Mouse (Mus musculus): ENCODE data around the gene Mpdu1. TPM values are rescaled to one million over a fixed set of nuclear protein-coding genes. Genes with fewer than 3 reads are reported as not detected.
"Not testable (repeated sequence)": the region's sequence is repeated elsewhere in the genome, so short reads cannot be mapped to it uniquely, and the experiment has no call there.

Mpdu1 gene
- 32.9 to 56.3 TPM (median 49.2 TPM) in 3 replicates for total RNA-seq (2017)

GRCm38 (mm10) chr11:69662213-69662966, at the start of gene Mpdu1:
Mpdu1 (minus strand) TSS chr11:69662642.
- ATAC-seq (replicated peaks; ENCODE audit: insufficient number of reproducible peaks, low FRiP score, low TSS enrichment, poor library complexity, severe bottlenecking) = peak; percentile 67

- ATAC-seq (replicated peaks; ENCODE audit: insufficient number of reproducible peaks, low FRiP score, low TSS enrichment, poor library complexity, severe bottlenecking) = no peak
These were observed 48.6 kb upstream of the Mpdu1 start for GRCm38 (mm10) chr11:69711082-69711481.

- no peak for ATAC-seq (replicated peaks; ENCODE audit: insufficient number of reproducible peaks, low FRiP score, low TSS enrichment, poor library complexity, severe bottlenecking)
These were observed 48.0 kb upstream of the Mpdu1 start for GRCm38 (mm10) chr11:69710470-69710869.

- no peak for ATAC-seq (replicated peaks; ENCODE audit: insufficient number of reproducible peaks, low FRiP score, low TSS enrichment, poor library complexity, severe bottlenecking)
These were observed 47.4 kb upstream of the Mpdu1 start for GRCm38 (mm10) chr11:69709554-69710446.

GRCm38 (mm10) chr11:69708614-69709265, 46.3 kb upstream of the Mpdu1 start:
- ATAC-seq (replicated peaks; ENCODE audit: insufficient number of reproducible peaks, low FRiP score, low TSS enrichment, poor library complexity, severe bottlenecking) = no peak

- ATAC-seq (replicated peaks; ENCODE audit: insufficient number of reproducible peaks, low FRiP score, low TSS enrichment, poor library complexity, severe bottlenecking) = no peak
These were observed 45.5 kb upstream of the Mpdu1 start for GRCm38 (mm10) chr11:69707873-69708381.

- ATAC-seq (replicated peaks; ENCODE audit: insufficient number of reproducible peaks, low FRiP score, low TSS enrichment, poor library complexity, severe bottlenecking) = no peak
These were observed 45.0 kb upstream of the Mpdu1 start for GRCm38 (mm10) chr11:69707480-69707847.

- no peak for ATAC-seq (replicated peaks; ENCODE audit: insufficient number of reproducible peaks, low FRiP score, low TSS enrichment, poor library complexity, severe bottlenecking)
These were observed 44.5 kb upstream of the Mpdu1 start for GRCm38 (mm10) chr11:69706775-69707479.

- no peak for ATAC-seq (replicated peaks; ENCODE audit: insufficient number of reproducible peaks, low FRiP score, low TSS enrichment, poor library complexity, severe bottlenecking)
These were observed 42.2 kb upstream of the Mpdu1 start for GRCm38 (mm10) chr11:69704613-69705010.

GRCm38 (mm10) chr11:69703814-69704612, 41.6 kb upstream of the Mpdu1 start:
- no peak for ATAC-seq (replicated peaks; ENCODE audit: insufficient number of reproducible peaks, low FRiP score, low TSS enrichment, poor library complexity, severe bottlenecking)

GRCm38 (mm10) chr11:69703381-69703780, 40.9 kb upstream of the Mpdu1 start:
- not testable (repeated sequence) for ATAC-seq (replicated peaks; ENCODE audit: insufficient number of reproducible peaks, low FRiP score, low TSS enrichment, poor library complexity, severe bottlenecking)

GRCm38 (mm10) chr11:69702886-69703285, 40.4 kb upstream of the Mpdu1 start:
- not testable (repeated sequence) for ATAC-seq (replicated peaks; ENCODE audit: insufficient number of reproducible peaks, low FRiP score, low TSS enrichment, poor library complexity, severe bottlenecking)

- no peak for ATAC-seq (replicated peaks; ENCODE audit: insufficient number of reproducible peaks, low FRiP score, low TSS enrichment, poor library complexity, severe bottlenecking)
These were observed 37.2 kb upstream of the Mpdu1 start for GRCm38 (mm10) chr11:69699595-69699994.

GRCm38 (mm10) chr11:69698574-69698973, 36.1 kb upstream of the Mpdu1 start:
- ATAC-seq (replicated peaks; ENCODE audit: insufficient number of reproducible peaks, low FRiP score, low TSS enrichment, poor library complexity, severe bottlenecking) = no peak

- no peak for ATAC-seq (replicated peaks; ENCODE audit: insufficient number of reproducible peaks, low FRiP score, low TSS enrichment, poor library complexity, severe bottlenecking)
These were observed 35.0 kb upstream of the Mpdu1 start for GRCm38 (mm10) chr11:69697396-69697795.

- ATAC-seq (replicated peaks; ENCODE audit: insufficient number of reproducible peaks, low FRiP score, low TSS enrichment, poor library complexity, severe bottlenecking) = peak; percentile 78
These were observed 33.1 kb upstream of the Mpdu1 start, which contains the start of the genes Tnfsf12 and Tnfsfm13 for GRCm38 (mm10) chr11:69695361-69696181. Tnfsf12 (minus strand) TSS chr11:69695849. Tnfsfm13 (minus strand) TSS chr11:69696098.

- no peak for ATAC-seq (replicated peaks; ENCODE audit: insufficient number of reproducible peaks, low FRiP score, low TSS enrichment, poor library complexity, severe bottlenecking)
These were observed 32.6 kb upstream of the Mpdu1 start for GRCm38 (mm10) chr11:69695046-69695360.

Measured in monocyte, adult 5-6 weeks (primary cell).